Mouse (Mus musculus): ENCODE data around the gene Fndc8.
A peak's percentile ranks its signal among the peaks of the same experiment; 100 is the strongest.

- TF ChIP-seq CTCF (IDR thresholded peaks at IDR 0.05) (peak; percentile 50), EP300 (IDR thresholded peaks at IDR 0.05; ENCODE audit: insufficient read depth, low read depth, low read length) (no peak), POLR2A (IDR thresholded peaks at IDR 0.05; ENCODE audit: insufficient read depth, low read depth, low read length) (no peak)
These were observed 46.4 kb upstream of the Fndc8 start for GRCm38 (mm10) chr11:82845415-82846078.
